In the genomic region with DNA sequence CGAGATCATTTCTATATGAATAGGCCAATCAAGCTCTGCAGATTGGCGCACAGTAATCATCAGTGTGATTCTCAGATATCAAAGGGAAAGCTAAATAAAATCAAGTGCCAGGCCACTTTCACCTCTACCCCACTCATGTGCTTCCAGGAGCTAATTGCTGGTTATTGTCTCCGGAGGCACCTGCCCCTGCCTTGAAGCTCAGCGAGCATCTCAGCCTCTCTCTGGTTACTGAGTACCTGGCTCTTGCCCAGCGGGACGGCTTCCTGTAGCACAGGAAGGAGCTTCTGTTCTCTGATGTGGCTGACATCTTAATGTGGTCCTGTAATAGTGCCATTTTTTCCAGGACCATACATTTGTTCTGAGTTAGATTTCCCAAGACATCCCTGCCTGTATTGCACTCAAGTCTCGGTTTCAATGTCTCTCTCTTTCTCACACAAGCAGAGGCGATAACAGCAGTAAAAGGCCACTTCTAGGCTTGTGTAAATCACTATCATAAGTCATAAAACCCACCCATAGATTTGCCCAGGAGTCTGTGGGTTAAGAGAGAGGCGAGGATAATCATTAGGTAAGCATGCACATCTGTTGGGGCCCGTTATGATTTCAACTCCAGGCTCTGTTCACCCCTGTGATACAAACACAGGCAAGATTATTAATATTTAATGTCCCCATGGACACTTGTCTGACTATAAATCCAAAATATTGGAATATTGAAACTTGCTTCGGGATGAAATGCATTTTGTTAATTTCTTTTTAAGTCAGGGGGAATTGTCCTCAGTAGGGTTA, we compare ENCODE assay signal across 18 mouse cellular contexts. TPM values are rescaled to one million over a fixed set of nuclear protein-coding genes. Genes with fewer than 3 reads are reported as not detected.
A peak's percentile ranks its signal among the peaks of the same experiment; 100 is the strongest.
DNase-seq lines count a peak whose midpoint lies in the region; ATAC-seq lines count a peak whose summit lies in the region.
"Had no signal": no experiment of that assay in that cellular context is flagged by ENCODE, and none has a peak within 500 bp of the region (broad histone marks: within the 10 kb centered on the region; RNA-seq: fewer than 3 reads in every experiment).

No protein-coding gene starts in this region.

- no peak overlapping the region for H3K4me3 ChIP-seq in forebrain, embryonic 13.5 days
- H3K4me3 ChIP-seq in forebrain, embryonic 16.5 days (replicated peaks; ENCODE audit: low read length): no peak overlapping the region
- no peak overlapping the region for H3K4me3 ChIP-seq in hindbrain, embryonic 13.5 days
- H3K4me3 ChIP-seq in hindbrain, embryonic 10.5 days: no peak overlapping the region
- no peak overlapping the region for H3K4me3 ChIP-seq in intestine, embryonic 15.5 days (replicated peaks)
- H3K4me3 ChIP-seq: erythroblast, embryonic 14.5 days; heart, embryonic 13.5 days; limb, embryonic 12.5 days; liver, embryonic 12.5 days had no signal

- H3K9ac ChIP-seq in forebrain, embryonic 13.5 days: no peak overlapping the region
- H3K9ac ChIP-seq in forebrain, embryonic 16.5 days (replicated peaks; ENCODE audit: low read depth, low read length): no peak overlapping the region
- no peak overlapping the region for H3K9ac ChIP-seq in hindbrain, embryonic 13.5 days
- no peak overlapping the region for H3K9ac ChIP-seq in intestine, embryonic 15.5 days
- H3K9ac ChIP-seq: heart, embryonic 13.5 days; limb, embryonic 12.5 days; liver, embryonic 12.5 days had no signal

- 72% methylated on average over 11 of the region's 11 CpGs for WGBS in forebrain, embryonic 13.5 days
- WGBS in forebrain, embryonic 16.5 days: 66% methylated on average over 11 of the region's 11 CpGs
- WGBS in hindbrain, embryonic 13.5 days: 74% methylated on average over 11 of the region's 11 CpGs
- WGBS in hindbrain, embryonic 10.5 days: 83% methylated on average over 11 of the region's 11 CpGs
- WGBS in intestine, embryonic 15.5 days: 62% methylated on average over 11 of the region's 11 CpGs

- H3K27me3 ChIP-seq in forebrain, embryonic 13.5 days: no peaks in the 10 kb centered on the region
- H3K27me3 ChIP-seq in forebrain, embryonic 16.5 days (replicated peaks; ENCODE audit: control insufficient read depth, insufficient read depth, low read length): no peaks in the 10 kb centered on the region
- no peaks in the 10 kb centered on the region for H3K27me3 ChIP-seq in hindbrain, embryonic 13.5 days
- H3K27me3 ChIP-seq in hindbrain, embryonic 10.5 days (ENCODE audit: insufficient read depth, poor library complexity, severe bottlenecking): no peaks in the 10 kb centered on the region
- no peaks in the 10 kb centered on the region for H3K27me3 ChIP-seq in intestine, embryonic 15.5 days (replicated peaks)
- H3K27me3 ChIP-seq: heart, embryonic 13.5 days; limb, embryonic 12.5 days; liver, embryonic 12.5 days had no signal

- no peaks in the 10 kb centered on the region for H3K9me3 ChIP-seq in forebrain, embryonic 13.5 days (replicated peaks)
- H3K9me3 ChIP-seq in forebrain, embryonic 16.5 days (ENCODE audit: control insufficient read depth, low read length): no peaks in the 10 kb centered on the region
- H3K9me3 ChIP-seq in hindbrain, embryonic 13.5 days: no peaks in the 10 kb centered on the region
- H3K9me3 ChIP-seq in hindbrain, embryonic 10.5 days: no peaks in the 10 kb centered on the region
- no peaks in the 10 kb centered on the region for H3K9me3 ChIP-seq in intestine, embryonic 15.5 days
- H3K9me3 ChIP-seq: heart, embryonic 13.5 days; limb, embryonic 12.5 days; liver, embryonic 12.5 days had no signal

- ATAC-seq in forebrain, embryonic 13.5 days: peak; percentile 33; the same call in 1 of the 2 replicates
- no peak for ATAC-seq in forebrain, embryonic 16.5 days
- ATAC-seq in hindbrain, embryonic 13.5 days (ENCODE audit: low FRiP score): no peak
- ATAC-seq in intestine, embryonic 15.5 days: peak; percentile 15; the same call in 1 of the 2 replicates
- ATAC-seq: liver, embryonic 12.5 days had no signal

- DNase-seq in hindbrain, embryonic 10.5 days (ENCODE audit: low spot score): no peak
- DNase-seq in ES-CJ7 (ENCODE audit: low read depth, low spot score): peak; percentile 4
- no peak for DNase-seq in adrenal gland, postnatal 36 days
- no peak for DNase-seq in ovary, postnatal 14 days (ENCODE audit: low spot score)
- DNase-seq: cerebellum, adult 9-10 months; heart, adult 18-20 months; lung, adult 2 months; lung, postnatal 36 days; right cerebral cortex, postnatal 25 days had no signal

- no peaks in the 10 kb centered on the region for H3K36me3 ChIP-seq in forebrain, embryonic 13.5 days (ENCODE audit: poor library complexity, severe bottlenecking)
- H3K36me3 ChIP-seq in forebrain, embryonic 16.5 days (ENCODE audit: control insufficient read depth, insufficient read depth): no peaks in the 10 kb centered on the region
- no peaks in the 10 kb centered on the region for H3K36me3 ChIP-seq in hindbrain, embryonic 13.5 days
- no peaks in the 10 kb centered on the region for H3K36me3 ChIP-seq in hindbrain, embryonic 10.5 days
- no peaks in the 10 kb centered on the region for H3K36me3 ChIP-seq in intestine, embryonic 15.5 days
- H3K36me3 ChIP-seq: heart, embryonic 13.5 days; limb, embryonic 12.5 days; liver, embryonic 12.5 days had no signal

- no peak overlapping the region; the same call in 1 of the 2 replicates for H3K27ac ChIP-seq in forebrain, embryonic 13.5 days
- no peak overlapping the region for H3K27ac ChIP-seq in forebrain, embryonic 16.5 days (ENCODE audit: low read length)
- H3K27ac ChIP-seq in hindbrain, embryonic 13.5 days: peak overlapping the region; percentile 35; the same call in 1 of the 2 replicates
- H3K27ac ChIP-seq in hindbrain, embryonic 10.5 days: no peak overlapping the region
- H3K27ac ChIP-seq in intestine, embryonic 15.5 days: no peak overlapping the region
- H3K27ac ChIP-seq: heart, embryonic 13.5 days; limb, embryonic 12.5 days; liver, embryonic 12.5 days had no signal

- H3K4me1 ChIP-seq in forebrain, embryonic 13.5 days: peaks cover 7% of the 10 kb centered on the region
- no peaks in the 10 kb centered on the region for H3K4me1 ChIP-seq in forebrain, embryonic 16.5 days (replicated peaks; ENCODE audit: control insufficient read depth, insufficient read depth, low read length)
- peaks cover 11% of the 10 kb centered on the region for H3K4me1 ChIP-seq in hindbrain, embryonic 13.5 days (replicated peaks)
- 0 out of 2 replicates have a peak, but pooled peaks cover 5% of the 10 kb centered on the region for H3K4me1 ChIP-seq in hindbrain, embryonic 10.5 days (replicated peaks)
- H3K4me1 ChIP-seq in intestine, embryonic 15.5 days (replicated peaks): no peaks in the 10 kb centered on the region
- H3K4me1 ChIP-seq: liver, embryonic 12.5 days had no signal

- H3K4me2 ChIP-seq in forebrain, embryonic 13.5 days: no peak overlapping the region
- no peak overlapping the region for H3K4me2 ChIP-seq in forebrain, embryonic 16.5 days (ENCODE audit: low read length)
- no peak overlapping the region for H3K4me2 ChIP-seq in hindbrain, embryonic 13.5 days
- H3K4me2 ChIP-seq in intestine, embryonic 15.5 days (replicated peaks): no peak overlapping the region
- H3K4me2 ChIP-seq: heart, embryonic 13.5 days; limb, embryonic 12.5 days; liver, embryonic 12.5 days had no signal

RNA-seq across cellular contexts. Expression of gene Rapgef5, which starts 2.9 kb away (rescaled TPM):
- polyA plus RNA-seq in forebrain, embryonic 13.5 days (2015; fragmentation: Nextera tagmentation; extraction: Ambion mirVana): 18.5 and 19.8 TPM in 2 replicates
- 36.6 and 39.4 TPM in 2 replicates for polyA plus RNA-seq in forebrain, embryonic 16.5 days (2015; fragmentation: Nextera tagmentation; extraction: Ambion mirVana)
- polyA plus RNA-seq in hindbrain, embryonic 13.5 days (2015; fragmentation: Nextera tagmentation; extraction: Ambion mirVana): 46.9 and 52.4 TPM in 2 replicates
- polyA plus RNA-seq in hindbrain, embryonic 10.5 days (2016; fragmentation: Nextera tagmentation; extraction: Ambion mirVana): 8.1 and 16.0 TPM in 2 replicates
- polyA plus RNA-seq in intestine, embryonic 15.5 days (2015; fragmentation: Nextera tagmentation; extraction: Ambion mirVana): 9.8 and 10.2 TPM in 2 replicates
- total RNA-seq in adrenal gland, postnatal 36 days (2021): 10 to 100 TPM; 35.2 to 43.7 TPM
- total RNA-seq: MEL had no signal

Comparison
In these comparisons a context has a peak if more than half of its experiments do, and no peak if none do; other contexts are left out.
1. ATAC-seq: peak in forebrain, embryonic 13.5 days (single experiment) and intestine, embryonic 15.5 days (single experiment); none in forebrain, embryonic 16.5 days (single experiment) and hindbrain, embryonic 13.5 days (single experiment).